Mouse (Mus musculus) liver, embryonic 14.5 days (tissue): ENCODE results near the gene Scn11a. TPM values are rescaled to one million over a fixed set of nuclear protein-coding genes. Genes with fewer than 3 reads are reported as not detected.
A peak's percentile ranks its signal among the peaks of the same experiment; 100 is the strongest.

ENCODE experiments used
- ATAC-seq: fragments of 200-750 bp; cut with Nextera tagmentation; 2 replicates; pipeline ENCODE4 v1.8.0; 2017; ENCODE audit warnings: moderate number of reproducible peaks, mild to moderate bottlenecking, moderate library complexity; ENCODE audit not compliant: insufficient read depth
- DNase-seq, 3 experiments: peaks; one replicate each; pipeline ENCODE4 v3.0.0-alpha.2; 2012 to 2013; ENCODE audit warnings: low read depth in 3 of 3, low spot score in 3 of 3
- H3K27ac ChIP-seq: fragments of 300-500 bp; sonication (generic); 2 replicates; pipeline ENCODE4 v1.5.1; 2014; ENCODE audit warnings: moderate library complexity, mild to moderate bottlenecking, control low read depth, inconsistent platforms
- H3K27me3 ChIP-seq: fragments of 300-500 bp; sonication (generic); 2 replicates; pipeline ENCODE4 v1.6.1; 2014; ENCODE audit warnings: mild to moderate bottlenecking, low read length, moderate library complexity; ENCODE audit not compliant: control insufficient read depth, insufficient read depth
- H3K36me3 ChIP-seq: fragments of 300-500 bp; sonication (generic); replicated peaks from 2 replicates; pipeline ENCODE4 v1.6.1; 2014; ENCODE audit warnings: low read depth; ENCODE audit not compliant: control insufficient read depth, insufficient read depth
- H3K4me1 ChIP-seq, 2 experiments: fragments of 200-500 bp in 1 of 2; fragments of 300-500 bp in 1 of 2; sonication (generic) in 1 of 2; replicated peaks; 2 replicates each; pipeline ENCODE4 v1.6.1; 2012 to 2014; ENCODE audit warnings: antibody characterized with exemption in 1 of 2, inconsistent platforms in 1 of 2, low read length in 1 of 2; ENCODE audit not compliant: control insufficient read depth in 2 of 2, insufficient read depth in 2 of 2
- H3K4me2 ChIP-seq: fragments of 300-500 bp; sonication (generic); 2 replicates; pipeline ENCODE4 v1.6.1; 2014; ENCODE audit warnings: low read depth, mild to moderate bottlenecking, control low read depth, moderate library complexity
- H3K4me3 ChIP-seq, 2 experiments: fragments of 200-500 bp in 1 of 2; fragments of 300-500 bp in 1 of 2; sonication (generic) in 1 of 2; 2 replicates each; pipeline ENCODE4 v1.5.1; 2012 to 2014; ENCODE audit warnings: low read depth in 2 of 2, low read length in 2 of 2, mild to moderate bottlenecking in 2 of 2, control low read depth in 1 of 2, inconsistent platforms in 1 of 2, moderate library complexity in 1 of 2; ENCODE audit not compliant: insufficient read depth in 1 of 2
- H3K9ac ChIP-seq: fragments of 300-500 bp; sonication (generic); replicated peaks from 2 replicates; pipeline ENCODE4 v1.6.1; 2014; ENCODE audit warnings: mild to moderate bottlenecking, control low read depth, moderate library complexity
- H3K9me3 ChIP-seq: fragments of 300-500 bp; sonication (generic); 2 replicates; pipeline ENCODE4 v1.6.1; 2016; ENCODE audit warnings: low read length, mixed read lengths; ENCODE audit not compliant: control insufficient read depth
- CTCF ChIP-seq: IDR thresholded peaks from 2 replicates; pipeline ENCODE4 v1.5.1; 2016; ENCODE audit warnings: antibody characterized with exemption, low read depth, control low read depth
- EP300 ChIP-seq: IDR thresholded peaks from 2 replicates; pipeline ENCODE4 v1.6.1; 2016; ENCODE audit warnings: antibody characterized with exemption, low read depth
- WGBS: fragments of 180-500 bp; shearing (Covaris S2); extraction: QIAGEN DNeasy Blood & Tissue Kit; methylation state at CpG from one replicate; pipeline ENCODE4 v1.1.7; 2014; ENCODE audit not compliant: insufficient replicate concordance; 5-methylcytosine and 5-hydroxymethylcytosine counted together
- polyA plus RNA-seq, 2 experiments: library from polyadenylated mRNA; depleted of rRNA in 1 of 2; stranded (reverse) in 1 of 2; unstranded in 1 of 2; fragments of >200 nt; fragmentation: Nextera tagmentation in 1 of 2; extraction: Ambion mirVana in 1 of 2; gene quantifications; 2 replicates each; pipeline versions ENCODE4 v1.2.1 to v1.2.3; 2012 to 2014

The Scn11a gene
- polyA plus RNA-seq, 2 experiments, result 0.01 TPM; not detected in 1

DNA sequence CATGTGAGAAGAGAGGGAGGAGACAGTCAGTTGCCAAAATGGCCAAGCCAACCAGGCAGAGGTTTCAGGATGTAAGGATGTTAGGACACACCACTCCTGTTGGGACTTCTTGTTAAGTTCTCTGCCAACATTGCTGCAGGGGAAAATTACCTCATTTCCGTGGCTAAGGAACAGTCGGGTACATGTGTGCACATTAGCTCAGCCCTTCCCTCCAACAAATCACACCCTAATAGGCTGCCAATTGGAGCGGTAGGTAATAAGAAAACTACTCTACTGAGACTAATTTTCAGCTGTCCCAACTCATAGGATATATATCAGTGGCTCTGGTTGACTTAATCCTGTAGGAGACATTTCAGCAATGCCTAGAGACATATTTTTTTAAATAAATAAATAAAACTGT is 44.4 kb downstream of the Scn11a start:
- Histone ChIP-seq H3K9ac (no peak overlapping the region), H3K9me3 (no peaks in the 10 kb centered on the region), H3K4me1 (no peaks in the 10 kb centered on the region), H3K4me3 (no peak overlapping the region), H3K27ac (no peak overlapping the region), H3K4me2 (no peak overlapping the region), H3K36me3 (no peaks in the 10 kb centered on the region), H3K27me3 (no peaks in the 10 kb centered on the region)
- ATAC-seq, result no peak
- no peak for TF ChIP-seq EP300
- WGBS, result 67% methylated on average over 3 of the region's 3 CpGs
- no peak for DNase-seq

DNA sequence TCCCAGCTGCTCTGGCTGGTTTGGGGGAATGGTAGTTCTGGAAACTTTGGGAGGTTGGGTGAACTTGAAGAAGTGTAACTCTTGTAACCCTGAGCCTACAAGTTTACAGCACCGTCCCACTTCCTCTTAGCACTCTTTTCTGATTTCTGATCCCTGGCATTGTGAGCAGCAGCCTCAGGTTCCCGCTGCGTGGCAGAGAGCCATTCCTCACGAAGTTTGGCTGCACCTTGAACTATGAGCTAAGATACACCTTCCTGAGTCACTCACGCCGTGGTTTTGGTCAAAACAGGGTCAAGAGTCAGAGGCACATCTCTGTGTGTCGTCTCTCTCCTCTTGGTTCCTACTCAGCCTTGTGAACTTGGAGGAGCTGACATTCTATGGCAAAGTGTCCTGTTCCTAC is 48.6 kb downstream of the Scn11a start:
- TF ChIP-seq EP300 (no peak), CTCF (no peak)
- ATAC-seq, result no peak
- no peak overlapping the region for H3K27ac ChIP-seq
- no peak for DNase-seq
- no peaks in the 10 kb centered on the region for H3K27me3 ChIP-seq
- 58% methylated on average over 7 of the region's 7 CpGs for WGBS
- H3K4me1 ChIP-seq, result no peaks in the 10 kb centered on the region
- H3K4me2 ChIP-seq, result no peak overlapping the region
- H3K36me3 ChIP-seq, result no peaks in the 10 kb centered on the region
- H3K4me3 ChIP-seq, result no peak overlapping the region
- H3K9ac ChIP-seq, result no peak overlapping the region
- no peaks in the 10 kb centered on the region for H3K9me3 ChIP-seq

DNA sequence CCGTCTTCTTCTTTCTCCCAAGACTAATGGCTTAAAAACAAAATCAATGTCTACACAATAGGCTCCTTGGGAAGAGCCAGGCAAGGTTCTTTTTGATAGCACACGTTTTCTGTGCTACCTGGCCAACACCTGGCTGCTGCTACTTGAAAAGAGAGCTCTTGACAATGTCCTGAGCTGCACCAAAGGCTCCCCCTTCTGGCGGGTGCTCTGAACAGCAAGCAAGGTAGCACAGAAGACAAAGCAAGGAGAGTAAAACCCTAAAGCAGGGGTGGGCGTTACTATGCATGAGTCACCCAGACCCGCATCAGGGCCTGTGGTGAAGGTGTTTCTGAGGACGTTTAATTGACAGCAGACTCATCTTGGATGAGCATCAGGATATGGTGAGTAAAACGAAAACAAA is 56.7 kb downstream of the Scn11a start:
- peak; percentile 61 for TF ChIP-seq CTCF
- TF ChIP-seq EP300, result no peak
- H3K4me1 ChIP-seq, result no peaks in the 10 kb centered on the region
- no peak overlapping the region for H3K27ac ChIP-seq
- H3K9ac ChIP-seq, result no peak overlapping the region
- H3K27me3 ChIP-seq, result no peaks in the 10 kb centered on the region
- no peaks in the 10 kb centered on the region for H3K9me3 ChIP-seq
- ATAC-seq (no peak), DNase-seq (no peak)
- H3K4me3 ChIP-seq, result no peak overlapping the region
- no peak overlapping the region for H3K4me2 ChIP-seq
- WGBS, result 26% methylated on average over 7 of the region's 7 CpGs
- H3K36me3 ChIP-seq, result no peaks in the 10 kb centered on the region

DNA sequence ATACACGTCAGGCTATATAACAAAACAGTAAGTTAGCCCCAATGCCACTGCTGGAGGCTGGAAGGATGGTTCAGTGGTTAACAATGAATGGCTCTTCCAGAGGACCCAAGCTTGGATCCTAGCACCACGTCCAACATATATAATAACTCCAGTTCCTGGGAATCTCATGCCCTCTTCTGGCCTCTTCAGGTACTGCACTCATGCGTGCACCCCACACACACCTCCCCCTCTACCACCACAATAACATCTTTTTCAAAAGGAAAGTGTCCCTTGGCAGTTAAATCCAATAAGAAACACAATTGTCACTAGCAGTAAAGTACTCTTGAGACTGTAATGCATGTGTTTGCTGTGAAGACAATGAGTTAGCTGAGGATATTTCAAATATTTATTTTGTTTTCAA is 65.0 kb downstream of the Scn11a start:
- no peaks in the 10 kb centered on the region for H3K4me1 ChIP-seq
- H3K36me3 ChIP-seq, result no peaks in the 10 kb centered on the region
- H3K9ac ChIP-seq, result no peak overlapping the region
- H3K27ac ChIP-seq, result no peak overlapping the region
- no peak overlapping the region for H3K4me2 ChIP-seq
- H3K4me3 ChIP-seq, result no peak overlapping the region
- peaks cover 3% of the 10 kb centered on the region; the same call in 1 of the 2 replicates for H3K9me3 ChIP-seq
- H3K27me3 ChIP-seq, result no peaks in the 10 kb centered on the region
- DNase-seq, result no peak
- WGBS, result 63% methylated on average over 3 of the region's 3 CpGs
- TF ChIP-seq CTCF (peak; percentile 44; the same call in 1 of the 2 replicates), EP300 (no peak)
- ATAC-seq, result no peak

DNA sequence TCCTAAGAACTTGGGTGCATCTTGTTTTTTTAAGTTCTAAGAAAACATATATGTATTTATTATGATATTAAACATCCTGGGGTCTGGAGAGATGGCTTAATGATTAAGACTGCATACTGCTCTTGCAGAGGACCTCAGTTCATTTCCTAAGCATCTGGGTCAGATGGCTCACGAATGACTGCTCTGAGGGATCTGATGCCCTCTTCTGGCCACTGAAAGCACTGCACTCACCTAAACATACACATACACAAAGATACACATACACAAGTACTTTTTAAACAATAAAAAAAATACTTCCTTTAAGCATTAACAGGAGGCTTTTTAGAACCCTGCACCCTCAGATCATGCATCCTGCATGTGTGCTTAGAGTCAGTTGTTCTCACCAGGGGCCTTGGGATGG is 65.8 kb downstream of the Scn11a start:
- no peak overlapping the region for H3K9ac ChIP-seq
- 48% methylated on average over 1 of the region's 1 CpGs for WGBS
- H3K4me3 ChIP-seq, result no peak overlapping the region
- H3K9me3 ChIP-seq, result peaks cover 3% of the 10 kb centered on the region; the same call in 1 of the 2 replicates
- H3K4me2 ChIP-seq, result no peak overlapping the region
- TF ChIP-seq CTCF (peak; percentile 26), EP300 (no peak)
- no peak overlapping the region for H3K27ac ChIP-seq
- H3K36me3 ChIP-seq, result no peaks in the 10 kb centered on the region
- DNase-seq (no peak), ATAC-seq (no peak)
- no peaks in the 10 kb centered on the region for H3K4me1 ChIP-seq
- H3K27me3 ChIP-seq, result no peaks in the 10 kb centered on the region

DNA sequence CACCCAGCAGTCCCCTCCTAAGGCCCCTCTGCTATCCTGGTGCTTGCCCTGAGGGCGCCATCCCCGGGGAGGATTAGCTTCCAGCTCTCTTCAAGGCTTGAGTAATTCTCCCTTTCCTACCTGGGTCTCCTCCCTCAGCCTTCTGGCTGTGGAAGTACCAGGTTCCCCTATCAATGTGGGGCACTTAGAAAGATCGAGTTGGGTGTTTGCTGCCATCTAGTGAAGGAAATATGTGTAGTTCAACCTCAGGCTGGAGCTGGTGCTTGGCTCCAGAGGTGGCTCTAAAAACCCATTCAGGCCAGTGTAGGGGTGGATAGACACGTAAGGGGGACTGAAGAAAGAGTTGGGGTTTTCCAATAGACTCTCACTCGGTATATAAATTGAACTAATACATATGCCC is 73.7 kb downstream of the Scn11a start:
- 7% methylated on average over 5 of the region's 5 CpGs for WGBS
- Histone ChIP-seq H3K27ac (no peak overlapping the region), H3K4me1 (no peaks in the 10 kb centered on the region), H3K27me3 (no peaks in the 10 kb centered on the region), H3K9ac (no peak overlapping the region), H3K4me2 (no peak overlapping the region), H3K36me3 (no peaks in the 10 kb centered on the region), H3K4me3 (no peak overlapping the region), H3K9me3 (no peaks in the 10 kb centered on the region)
- TF ChIP-seq CTCF (peak; percentile 54), EP300 (no peak)
- ATAC-seq (no peak), DNase-seq (no peak)
